Mouse (Mus musculus) urinary bladder, postnatal 36 days (tissue): Measurements from ENCODE around the gene Trp53rkb.

Source experiments
- DNase-seq, 2 experiments: peaks; one replicate each; pipeline ENCODE4 v3.0.0; 2022; ENCODE audit warnings: low spot score in 2 of 2, mixed read lengths in 1 of 2

Gene Trp53rkb

GRCm38 (mm10) chr2:166799615-166800472, 7.5 kb downstream of the Trp53rkb start:
- DNase-seq, result no peak

GRCm38 (mm10) chr2:166800473-166800857, 8.1 kb downstream of the Trp53rkb start:
- no peak for DNase-seq

GRCm38 (mm10) chr2:166801436-166801835, 9.1 kb downstream of the Trp53rkb start:
- no peak for DNase-seq

- no peak for DNase-seq
Measured at GRCm38 (mm10) chr2:166803298-166803697, 11.0 kb downstream of the Trp53rkb start.

GRCm38 (mm10) chr2:166805250-166806172, 13.2 kb downstream of the Trp53rkb start, which contains the start of gene Arfgef2:
TSS of gene Arfgef2 (plus strand) at chr2:166805588.
- peak; percentile 80 to 88 for DNase-seq

GRCm38 (mm10) chr2:166806173-166806705, 13.9 kb downstream of the Trp53rkb start:
- no peak for DNase-seq

GRCm38 (mm10) chr2:166806813-166807212, 14.5 kb downstream of the Trp53rkb start:
- no peak for DNase-seq

GRCm38 (mm10) chr2:166809499-166809898, 17.2 kb downstream of the Trp53rkb start:
- no peak for DNase-seq

GRCm38 (mm10) chr2:166810821-166811220, 18.5 kb downstream of the Trp53rkb start:
- DNase-seq, result no peak

GRCm38 (mm10) chr2:166818463-166819143, 26.3 kb downstream of the Trp53rkb start:
- no peak for DNase-seq

- no peak for DNase-seq
Measured at GRCm38 (mm10) chr2:166819849-166820248, 27.5 kb downstream of the Trp53rkb start.

- no peak for DNase-seq
Measured at GRCm38 (mm10) chr2:166820844-166821243, 28.5 kb downstream of the Trp53rkb start.

GRCm38 (mm10) chr2:166821406-166821805, 29.1 kb downstream of the Trp53rkb start:
- DNase-seq, result no peak

- DNase-seq, result no peak
Measured at GRCm38 (mm10) chr2:166822119-166822826, 29.9 kb downstream of the Trp53rkb start.

GRCm38 (mm10) chr2:166822901-166823300, 30.6 kb downstream of the Trp53rkb start:
- DNase-seq, result no peak

GRCm38 (mm10) chr2:166824386-166824785, 32.1 kb downstream of the Trp53rkb start:
- DNase-seq, result no peak

GRCm38 (mm10) chr2:166824998-166825397, 32.7 kb downstream of the Trp53rkb start:
- DNase-seq, result no peak

- no peak for DNase-seq
Measured at GRCm38 (mm10) chr2:166826491-166827224, 34.3 kb downstream of the Trp53rkb start.

GRCm38 (mm10) chr2:166828306-166828705, 36.0 kb downstream of the Trp53rkb start:
- DNase-seq, result no peak

- peak; percentile 30 to 49 for DNase-seq
Measured at GRCm38 (mm10) chr2:166830350-166830749, 38.0 kb downstream of the Trp53rkb start.
